Mouse (Mus musculus): ENCODE data around the gene Palld. TPM values are rescaled to one million over a fixed set of nuclear protein-coding genes. Genes with fewer than 3 reads are reported as not detected.

Gene Palld
- total RNA-seq, 2 experiments from 2014 or later: 157 to 161 TPM

- no peak for DNase-seq
These were observed 314.8 kb downstream of the Palld start for GRCm38 (mm10) chr8:61587731-61588130.

- no peak for DNase-seq
These were observed 316.0 kb downstream of the Palld start for GRCm38 (mm10) chr8:61586529-61586928.

GRCm38 (mm10) chr8:61585746-61586145 is 316.7 kb downstream of the Palld start:
- DNase-seq: no peak

GRCm38 (mm10) chr8:61584714-61585383 is 317.6 kb downstream of the Palld start:
- no peak for DNase-seq

- no peak for DNase-seq
These were observed 319.9 kb downstream of the Palld start for GRCm38 (mm10) chr8:61582547-61582946.

- no peak for DNase-seq
These were observed 321.2 kb downstream of the Palld start for GRCm38 (mm10) chr8:61581259-61581658.

- DNase-seq: no peak
These were observed 322.7 kb downstream of the Palld start for GRCm38 (mm10) chr8:61579831-61580230.

- DNase-seq: no peak
These were observed 323.7 kb downstream of the Palld start for GRCm38 (mm10) chr8:61578754-61579153.

- no peak for DNase-seq
These were observed 327.3 kb downstream of the Palld start for GRCm38 (mm10) chr8:61575096-61575653.

GRCm38 (mm10) chr8:61574526-61574925 is 328.0 kb downstream of the Palld start:
- DNase-seq: no peak

GRCm38 (mm10) chr8:61573179-61573937 is 329.1 kb downstream of the Palld start:
- DNase-seq: no peak

GRCm38 (mm10) chr8:61572697-61573096 is 329.8 kb downstream of the Palld start:
- DNase-seq: no peak

- DNase-seq: no peak
These were observed 331.9 kb downstream of the Palld start for GRCm38 (mm10) chr8:61570637-61571036.

- DNase-seq: no peak
These were observed 332.8 kb downstream of the Palld start for GRCm38 (mm10) chr8:61569721-61570120.

- no peak for DNase-seq
These were observed 333.3 kb downstream of the Palld start for GRCm38 (mm10) chr8:61569211-61569610.

GRCm38 (mm10) chr8:61563378-61563777 is 339.1 kb downstream of the Palld start:
- DNase-seq: no peak

GRCm38 (mm10) chr8:61562626-61563025 is 339.9 kb downstream of the Palld start:
- DNase-seq: no peak

GRCm38 (mm10) chr8:61561220-61561619 is 341.3 kb downstream of the Palld start:
- no peak for DNase-seq

- no peak for DNase-seq
These were observed 342.5 kb downstream of the Palld start for GRCm38 (mm10) chr8:61559979-61560378.

- DNase-seq: peak in 1 of 2 experiments; percentile 38
These were observed 343.0 kb downstream of the Palld start for GRCm38 (mm10) chr8:61559450-61559849.

- peak; percentile 68 to 71 for DNase-seq
These were observed 344.2 kb downstream of the Palld start for GRCm38 (mm10) chr8:61558051-61558846.

GRCm38 (mm10) chr8:61557036-61557435 is 345.5 kb downstream of the Palld start:
- no peak for DNase-seq

GRCm38 (mm10) chr8:61556219-61556618 is 346.3 kb downstream of the Palld start:
- DNase-seq: no peak

Data from heart, adult 18-20 months (tissue).